Mouse (Mus musculus) ES-E14 (cell line): ENCODE results near the gene Ddx18. TPM values are rescaled to one million over a fixed set of nuclear protein-coding genes. Genes with fewer than 3 reads are reported as not detected.

Source experiments
- DNase-seq: peaks from one replicate; pipeline ENCODE4 v3.0.0-alpha.2; 2013; ENCODE audit warnings: low read depth, low spot score
- H3K27ac ChIP-seq: 2 replicates; pipeline ENCODE4 v1.5.1; 2012; ENCODE audit warnings: low read depth, mild to moderate bottlenecking, low read length, moderate library complexity, mixed read lengths; ENCODE audit not compliant: poor library complexity, insufficient read depth, severe bottlenecking
- H3K36me3 ChIP-seq: 2 replicates; pipeline ENCODE4 v1.6.1; 2012; ENCODE audit warnings: mild to moderate bottlenecking, low read length, moderate library complexity, mixed read lengths; ENCODE audit not compliant: control insufficient read depth, poor library complexity, insufficient read depth, severe bottlenecking
- H3K4me1 ChIP-seq, 2 experiments: fragments of 150-350 bp in 1 of 2; sonication (generic) in 1 of 2; 2 replicates each; pipeline ENCODE4 v1.6.1; 2012; ENCODE audit warnings: low read length in 2 of 2, mild to moderate bottlenecking in 1 of 2, mixed read lengths in 1 of 2; ENCODE audit not compliant: control insufficient read depth in 2 of 2, insufficient read depth in 2 of 2, poor library complexity in 1 of 2
- H3K4me3 ChIP-seq, 2 experiments: fragments of 150-350 bp in 1 of 2; sonication (generic) in 1 of 2; 2 replicates each; pipeline ENCODE4 v1.5.1; 2012; ENCODE audit warnings: low read length in 2 of 2, low read depth in 1 of 2, mild to moderate bottlenecking in 1 of 2, mixed read lengths in 1 of 2; ENCODE audit not compliant: insufficient read depth in 1 of 2, poor library complexity in 1 of 2, severe bottlenecking in 1 of 2
- H3K9ac ChIP-seq: 2 replicates; pipeline ENCODE4 v1.6.1; 2012; ENCODE audit warnings: low read depth, mild to moderate bottlenecking, low read length, mixed read lengths; ENCODE audit not compliant: poor library complexity, insufficient read depth, severe bottlenecking
- H3K9me3 ChIP-seq: fragments of 150-350 bp; sonication (generic); 2 replicates; pipeline ENCODE4 v1.6.1; 2012; ENCODE audit warnings: low read depth, mild to moderate bottlenecking, low read length; ENCODE audit not compliant: control insufficient read depth, insufficient read depth
- CHD2 ChIP-seq: IDR thresholded peaks from 2 replicates; pipeline ENCODE4 v1.6.1; 2014; ENCODE audit warnings: mild to moderate bottlenecking, low read depth, low read length, inconsistent platforms
- HCFC1 ChIP-seq: IDR thresholded peaks from 2 replicates; pipeline ENCODE4 v1.6.1; 2012; ENCODE audit warnings: low read length, inconsistent platforms, borderline replicate concordance; ENCODE audit not compliant: insufficient read depth
- MAFK ChIP-seq: IDR thresholded peaks from 2 replicates; pipeline ENCODE4 v1.6.1; 2014; ENCODE audit warnings: mild to moderate bottlenecking, low read depth, low read length, inconsistent platforms; ENCODE audit not compliant: insufficient read depth
- ZC3H11A ChIP-seq: IDR thresholded peaks from 2 replicates; pipeline ENCODE4 v1.6.1; 2012; ENCODE audit warnings: low read depth, mild to moderate bottlenecking, inconsistent platforms, low read length, borderline replicate concordance
- ZNF384 ChIP-seq: IDR thresholded peaks from 2 replicates; pipeline ENCODE4 v1.6.1; 2012; ENCODE audit warnings: low read depth, low read length, inconsistent platforms
- in situ Hi-C, 2 experiments: fragments of 600-800 bp; cut with MboI; formaldehyde crosslinking; loops; one replicate each; pipeline ENCODE4 v1.15.1; 2025; ENCODE audit warnings: low sequenced_read_pairs in 2 of 2, inconsistent platforms in 1 of 2; ENCODE audit not compliant: unreplicated experiment in 2 of 2
- total RNA-seq: library from RNA; depleted of rRNA; stranded (reverse); fragments of 300-350 nt; gene quantifications from 2 replicates; pipeline ENCODE4 v1.2.3, GENCODE M21; 2012

Ddx18 gene
- total RNA-seq, 1 experiment: 126 TPM

DNA sequence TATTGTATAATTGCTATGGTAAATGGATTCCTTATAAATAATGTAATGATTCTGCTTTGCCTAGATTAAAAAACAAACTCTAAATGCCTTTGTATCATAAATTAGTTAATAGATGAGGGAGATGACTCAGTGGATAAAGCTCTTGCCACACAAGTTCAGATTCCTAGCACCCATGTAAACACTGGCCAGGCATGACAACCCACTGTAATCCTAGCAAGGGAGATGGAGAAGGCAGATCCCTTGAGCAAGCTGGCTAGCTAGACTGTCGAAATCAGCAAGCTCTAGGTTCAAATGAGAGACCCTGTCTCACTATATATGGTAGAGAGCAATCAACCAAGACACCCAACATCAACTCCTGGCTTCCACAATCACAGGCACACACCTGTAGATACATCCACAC lies 49.2 kb downstream of the Ddx18 start:
- Histone ChIP-seq H3K9ac (no peak overlapping the region), H3K27ac (no peak overlapping the region), H3K4me3 (no peak overlapping the region), H3K36me3 (no peaks in the 10 kb centered on the region), H3K4me1 (no peaks in the 10 kb centered on the region), H3K9me3 (no peaks in the 10 kb centered on the region)
- no peak for TF ChIP-seq CHD2
- TF ChIP-seq ZNF384: no peak
- TF ChIP-seq HCFC1: no peak
- TF ChIP-seq ZC3H11A: no peak
- no peak for TF ChIP-seq MAFK
- in situ Hi-C loops: no loop called here
- no peak for DNase-seq

GRCm38 (mm10) chr1:121511966-121512365 lies 55.8 kb downstream of the Ddx18 start:
- no peak for DNase-seq
- in situ Hi-C loops: no loop called here
- no peaks in the 10 kb centered on the region for H3K4me1 ChIP-seq
- TF ChIP-seq MAFK: no peak
- TF ChIP-seq ZNF384: no peak
- TF ChIP-seq CHD2: no peak
- TF ChIP-seq HCFC1: no peak
- no peak for TF ChIP-seq ZC3H11A
- no peaks in the 10 kb centered on the region for H3K36me3 ChIP-seq
- H3K4me3 ChIP-seq: no peak overlapping the region
- no peaks in the 10 kb centered on the region for H3K9me3 ChIP-seq
- H3K9ac ChIP-seq: no peak overlapping the region
- no peak overlapping the region for H3K27ac ChIP-seq

DNA sequence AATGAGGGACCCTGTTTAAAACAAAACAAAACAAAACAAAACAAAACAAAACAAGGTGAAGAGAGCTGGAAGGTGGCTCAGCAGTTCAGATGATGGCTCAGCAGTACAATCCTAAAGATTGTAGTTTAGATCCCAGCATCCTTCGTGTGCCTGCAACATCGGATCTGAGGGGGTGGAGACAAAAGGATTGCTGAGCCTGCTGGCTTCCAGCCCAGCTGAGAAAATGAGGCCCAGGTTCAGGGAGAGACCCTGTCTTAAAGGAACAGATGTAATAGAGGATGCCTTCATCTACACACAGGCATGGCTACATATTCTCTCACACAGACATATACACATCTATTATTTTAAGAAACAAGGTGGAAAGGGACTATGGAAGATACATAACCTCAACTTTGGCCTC lies 56.6 kb downstream of the Ddx18 start:
- TF ChIP-seq ZNF384 (no peak), CHD2 (no peak), HCFC1 (no peak), ZC3H11A (no peak), MAFK (no peak)
- no peak for DNase-seq

GRCm38 (mm10) chr1:121510420-121511140 lies 57.2 kb downstream of the Ddx18 start:
- no peak for TF ChIP-seq CHD2
- TF ChIP-seq ZNF384: no peak
- no peak for TF ChIP-seq MAFK
- no peak for DNase-seq
- in situ Hi-C loops: no loop called here
- Histone ChIP-seq H3K4me3 (no peak overlapping the region), H3K27ac (no peak overlapping the region), H3K4me1 (no peaks in the 10 kb centered on the region), H3K36me3 (no peaks in the 10 kb centered on the region), H3K9me3 (no peaks in the 10 kb centered on the region), H3K9ac (no peak overlapping the region)

More for the DNA sequence above, 56.6 kb downstream of the Ddx18 start:
- H3K9me3 ChIP-seq: no peaks in the 10 kb centered on the region
- H3K36me3 ChIP-seq: no peaks in the 10 kb centered on the region
- in situ Hi-C loops: no loop called here
- no peak overlapping the region for H3K4me3 ChIP-seq
- no peak overlapping the region for H3K27ac ChIP-seq
- H3K4me1 ChIP-seq: no peaks in the 10 kb centered on the region
- H3K9ac ChIP-seq: no peak overlapping the region
